Mouse (Mus musculus) kidney, postnatal 0 days (tissue): ENCODE measurements around the gene March8. TPM values are rescaled to one million over a fixed set of nuclear protein-coding genes. Genes with fewer than 3 reads are reported as not detected.
A peak's percentile ranks its signal among the peaks of the same experiment; 100 is the strongest.

Experiments
- ATAC-seq: fragments of 200-750 bp; cut with Nextera tagmentation; replicated peaks from 2 replicates; pipeline ENCODE4 v1.8.0; 2017; ENCODE audit warnings: low read depth, moderate number of reproducible peaks, moderate TSS enrichment, moderate library complexity; ENCODE audit not compliant: low FRiP score
- DNase-seq: peaks from one replicate; pipeline ENCODE4 v3.0.0-alpha.2; 2016; ENCODE audit warnings: low spot score
- H3K27ac ChIP-seq: fragments of 300-500 bp; sonication (generic); 2 replicates; pipeline ENCODE4 v1.5.1; 2014; ENCODE audit warnings: mild to moderate bottlenecking
- H3K27me3 ChIP-seq: fragments of 300-500 bp; sonication (generic); 2 replicates; pipeline ENCODE4 v1.6.1; 2014; ENCODE audit warnings: low read length, mixed read lengths; ENCODE audit not compliant: insufficient read depth
- H3K36me3 ChIP-seq: fragments of 300-500 bp; sonication (generic); 2 replicates; pipeline ENCODE4 v1.6.1; 2014; ENCODE audit warnings: low read length, mixed read lengths; ENCODE audit not compliant: insufficient read depth
- H3K4me1 ChIP-seq: fragments of 300-500 bp; sonication (generic); replicated peaks from 2 replicates; pipeline ENCODE4 v1.6.1; 2014; ENCODE audit warnings: antibody characterized with exemption, low read length, mixed read lengths; ENCODE audit not compliant: insufficient read depth
- H3K4me2 ChIP-seq: fragments of 300-500 bp; sonication (generic); 2 replicates; pipeline ENCODE4 v1.6.1; 2014; ENCODE audit warnings: mild to moderate bottlenecking, low read length, moderate library complexity, mixed read lengths
- H3K4me3 ChIP-seq: fragments of 300-500 bp; sonication (generic); replicated peaks from 2 replicates; pipeline ENCODE4 v1.5.1; 2014; ENCODE audit warnings: low read depth, low read length
- H3K9ac ChIP-seq: fragments of 300-500 bp; sonication (generic); 2 replicates; pipeline ENCODE4 v1.6.1; 2014; ENCODE audit warnings: low read depth, low read length
- H3K9me3 ChIP-seq: fragments of 300-500 bp; sonication (generic); replicated peaks from 2 replicates; pipeline ENCODE4 v1.6.1; 2016; ENCODE audit warnings: low read length, inconsistent platforms, mixed read lengths
- CTCF ChIP-seq: IDR thresholded peaks from 2 replicates; pipeline ENCODE4 v1.5.1; 2016; ENCODE audit warnings: antibody characterized with exemption, low read depth, mild to moderate bottlenecking, moderate library complexity
- WGBS: fragments of 180-500 bp; shearing (Covaris S2); extraction: QIAGEN DNeasy Blood & Tissue Kit; methylation state at CpG from one replicate; pipeline ENCODE4 v1.1.7; 2014; 5-methylcytosine and 5-hydroxymethylcytosine counted together
- polyA plus RNA-seq: library from polyadenylated mRNA; unstranded; fragments of >200 nt; fragmentation: Nextera tagmentation; extraction: Ambion mirVana; gene quantifications from 2 replicates; pipeline ENCODE4 v1.2.1, GENCODE M21; 2015

March8 gene
- polyA plus RNA-seq, result 36.3 and 37.2 TPM in 2 replicates

- DNase-seq (peak; percentile 95), ATAC-seq (peak; percentile 97)
- H3K4me1 ChIP-seq, result no peaks in the 10 kb centered on the region
- peak within 1 kb of the TSS; percentile 91 for H3K4me3 ChIP-seq
- H3K27me3 ChIP-seq, result no peaks in the 10 kb centered on the region
- H3K27ac ChIP-seq, result peak within 1 kb of the TSS; percentile 78
- WGBS, result under 1% methylated on average over 75 of the region's 75 CpGs
- TF ChIP-seq CTCF, result no peak
- peak within 1 kb of the TSS; percentile 89 for H3K9ac ChIP-seq
- peak within 1 kb of the TSS; percentile 72 for H3K4me2 ChIP-seq
- no peaks in the 10 kb centered on the region for H3K36me3 ChIP-seq
- no peaks in the 10 kb centered on the region for H3K9me3 ChIP-seq
These were observed at the start of gene March8 for GRCm38 (mm10) chr6:116337835-116338501. TSS of gene March8 (plus strand) at chr6:116338024.

GRCm38 (mm10) chr6:116311411-116311810 lies 26.4 kb upstream of the March8 start:
- no peak overlapping the region for H3K4me2 ChIP-seq
- DNase-seq, result no peak
- no peak overlapping the region for H3K9ac ChIP-seq
- H3K36me3 ChIP-seq, result no peaks in the 10 kb centered on the region
- no peak overlapping the region for H3K4me3 ChIP-seq
- TF ChIP-seq CTCF, result no peak
- H3K4me1 ChIP-seq, result no peaks in the 10 kb centered on the region
- no peak for ATAC-seq
- H3K27me3 ChIP-seq, result no peaks in the 10 kb centered on the region
- WGBS, result 96% methylated on average over 2 of the region's 2 CpGs
- no peak overlapping the region for H3K27ac ChIP-seq
- H3K9me3 ChIP-seq, result no peaks in the 10 kb centered on the region

DNA sequence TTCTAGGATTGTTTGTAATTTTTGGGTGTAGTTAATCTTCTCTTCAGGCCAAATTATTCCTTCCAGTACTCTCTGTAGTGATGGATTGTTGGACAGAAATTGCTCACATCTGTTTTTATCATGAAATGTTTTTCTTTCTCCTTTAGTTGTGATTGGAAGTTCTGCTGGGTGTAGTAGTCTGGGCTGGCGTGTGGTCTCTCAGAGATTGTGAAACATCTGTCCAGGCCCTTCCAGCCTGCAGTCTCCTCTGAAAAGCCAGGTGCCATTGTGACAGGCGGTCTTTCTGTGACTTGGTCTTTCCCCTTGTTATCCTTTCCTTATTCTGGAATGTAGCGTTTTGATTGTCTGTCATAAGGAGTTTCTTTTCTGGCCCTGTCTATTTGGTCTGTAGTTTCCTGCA lies 18.6 kb upstream of the March8 start:
- no peak for TF ChIP-seq CTCF
- H3K36me3 ChIP-seq, result no peaks in the 10 kb centered on the region
- H3K27ac ChIP-seq, result no peak overlapping the region
- 81% methylated on average over 3 of the region's 3 CpGs for WGBS
- DNase-seq, result no peak
- H3K4me1 ChIP-seq, result no peaks in the 10 kb centered on the region
- ATAC-seq, result no peak
- H3K27me3 ChIP-seq, result no peaks in the 10 kb centered on the region
- no peaks in the 10 kb centered on the region for H3K9me3 ChIP-seq
- H3K9ac ChIP-seq, result no peak overlapping the region
- H3K4me3 ChIP-seq, result no peak overlapping the region
- H3K4me2 ChIP-seq, result no peak overlapping the region

- no peak overlapping the region for H3K4me2 ChIP-seq
- WGBS, result 62% methylated on average over 3 of the region's 3 CpGs
- ATAC-seq, result no peak
These were observed 11.2 kb upstream of the March8 start for GRCm38 (mm10) chr6:116326641-116327040.

GRCm38 (mm10) chr6:116331396-116331795 lies 6.4 kb upstream of the March8 start:
- Histone ChIP-seq H3K36me3 (no peaks in the 10 kb centered on the region), H3K9me3 (no peaks in the 10 kb centered on the region), H3K4me1 (no peaks in the 10 kb centered on the region), H3K27me3 (no peaks in the 10 kb centered on the region), H3K4me3 (no peak overlapping the region), H3K9ac (no peak overlapping the region), H3K4me2 (no peak overlapping the region), H3K27ac (no peak overlapping the region)
- ATAC-seq, result no peak
- no peak for TF ChIP-seq CTCF
- 92% methylated on average over 2 of the region's 2 CpGs for WGBS
- DNase-seq, result no peak

More at GRCm38 (mm10) chr6:116326641-116327040, 11.2 kb upstream of the March8 start:
- no peaks in the 10 kb centered on the region for H3K27me3 ChIP-seq
- no peaks in the 10 kb centered on the region for H3K36me3 ChIP-seq
- H3K4me3 ChIP-seq, result no peak overlapping the region
- no peak for TF ChIP-seq CTCF
- H3K9me3 ChIP-seq, result no peaks in the 10 kb centered on the region
- no peak overlapping the region for H3K9ac ChIP-seq
- no peaks in the 10 kb centered on the region for H3K4me1 ChIP-seq
- H3K27ac ChIP-seq, result no peak overlapping the region
- no peak for DNase-seq

GRCm38 (mm10) chr6:116337466-116337834 lies 374 bp upstream of the March8 start:
- H3K27me3 ChIP-seq, result no peaks in the 10 kb centered on the region
- 0 out of 2 replicates have a peak, but pooled peaks have one; percentile 5 for ATAC-seq

More at GRCm38 (mm10) chr6:116337466-116337834, 374 bp upstream of the March8 start:
- Histone ChIP-seq H3K36me3 (no peaks in the 10 kb centered on the region), H3K4me2 (peak overlapping the region; percentile 72), H3K9me3 (no peaks in the 10 kb centered on the region), H3K4me3 (peak overlapping the region; percentile 91), H3K27ac (0 out of 2 replicates have a peak overlapping the region, but pooled peaks have one; percentile 78), H3K4me1 (no peaks in the 10 kb centered on the region), H3K9ac (peak overlapping the region; percentile 89; the same call in 1 of the 2 replicates)
- no peak for DNase-seq
- 3% methylated on average over 7 of the region's 7 CpGs for WGBS
- no peak for TF ChIP-seq CTCF
